Mouse (Mus musculus): ENCODE results near the gene Ints3.

GRCm38 (mm10) chr3:90475831-90476611, 42.6 kb upstream of the Ints3 start, which contains the start of gene Ilf2:
- TF ChIP-seq CTCF (IDR thresholded peaks at IDR 0.05; ENCODE audit: insufficient read depth, low read depth, low read length) = no peak
- peak; percentile 58; the same call in 1 of the 2 replicates for TF ChIP-seq POLR2A (IDR thresholded peaks at IDR 0.05; ENCODE audit: insufficient read depth, low read depth, low read length)
